Mouse (Mus musculus) midbrain, embryonic 13.5 days (tissue): Measurements from ENCODE around the gene Mrps31. TPM values are rescaled to one million over a fixed set of nuclear protein-coding genes. Genes with fewer than 3 reads are reported as not detected.
A peak's percentile ranks its signal among the peaks of the same experiment; 100 is the strongest.

ENCODE experiments used
- ATAC-seq: fragments of 200-750 bp; cut with Nextera tagmentation; 2 replicates; pipeline ENCODE4 v1.8.0; 2017; ENCODE audit warnings: mild to moderate bottlenecking, moderate TSS enrichment, moderate library complexity
- H3K27ac ChIP-seq: fragments of 300-500 bp; sonication (generic); 2 replicates; pipeline ENCODE4 v1.5.1; 2015; ENCODE audit warnings: inconsistent platforms, mild to moderate bottlenecking, moderate library complexity
- H3K27me3 ChIP-seq: fragments of 300-500 bp; sonication (generic); 2 replicates; pipeline ENCODE4 v1.6.1; 2015; ENCODE audit warnings: mild to moderate bottlenecking, inconsistent platforms
- H3K36me3 ChIP-seq: fragments of 300-500 bp; sonication (generic); 2 replicates; pipeline ENCODE4 v1.6.1; 2015; ENCODE audit warnings: mild to moderate bottlenecking, inconsistent platforms
- H3K4me1 ChIP-seq: fragments of 300-500 bp; sonication (generic); replicated peaks from 2 replicates; pipeline ENCODE4 v1.6.1; 2015; ENCODE audit warnings: inconsistent platforms
- H3K4me2 ChIP-seq: fragments of 300-500 bp; sonication (generic); replicated peaks from 2 replicates; pipeline ENCODE4 v1.6.1; 2015; ENCODE audit warnings: moderate library complexity, mild to moderate bottlenecking, inconsistent platforms
- H3K4me3 ChIP-seq: fragments of 300-500 bp; sonication (generic); replicated peaks from 2 replicates; pipeline ENCODE4 v1.5.1; 2015; ENCODE audit warnings: mild to moderate bottlenecking, inconsistent platforms
- H3K9ac ChIP-seq: fragments of 300-500 bp; sonication (generic); replicated peaks from 2 replicates; pipeline ENCODE4 v1.6.1; 2015; ENCODE audit warnings: mild to moderate bottlenecking, inconsistent platforms
- H3K9me3 ChIP-seq: fragments of 300-500 bp; sonication (generic); 2 replicates; pipeline ENCODE4 v1.6.1; 2016; ENCODE audit warnings: mild to moderate bottlenecking, inconsistent platforms
- WGBS: fragments of 180-500 bp; shearing (Covaris S2); methylation state at CpG from one replicate; pipeline ENCODE4 v1.1.7; 2015; 5-methylcytosine and 5-hydroxymethylcytosine counted together
- polyA plus RNA-seq: library from polyadenylated mRNA; unstranded; fragments of >200 nt; fragmentation: Nextera tagmentation; extraction: Ambion mirVana; gene quantifications from 2 replicates; pipeline ENCODE4 v1.2.1, GENCODE M21; 2015

Gene Mrps31
- 36.7 and 36.8 TPM in 2 replicates for polyA plus RNA-seq

- H3K27me3 ChIP-seq: no peaks in the 10 kb centered on the region
- ATAC-seq: peak; percentile 94
- H3K27ac ChIP-seq: peak within 1 kb of the TSS; percentile 83
- whole genome bisulfite sequencing: under 1% methylated on average over 25 of the region's 25 CpGs
- peak within 1 kb of the TSS; percentile 83 for H3K9ac ChIP-seq
- H3K4me2 ChIP-seq: peak within 1 kb of the TSS; percentile 71
- H3K9me3 ChIP-seq: no peaks in the 10 kb centered on the region
- H3K4me1 ChIP-seq: peaks cover 16% of the 10 kb centered on the region
- peak within 1 kb of the TSS; percentile 71 for H3K4me3 ChIP-seq
- H3K36me3 ChIP-seq: peaks cover 9% of the 10 kb centered on the region
These were observed at the start of gene Mrps31 for GRCm38 (mm10) chr8:22411282-22411702. Gene Mrps31, plus strand, starts transcription at chr8:22411361.

- Histone ChIP-seq H3K27ac (no peak overlapping the region), H3K9ac (no peak overlapping the region), H3K4me2 (no peak overlapping the region), H3K27me3 (no peaks in the 10 kb centered on the region), H3K36me3 (peaks cover 13% of the 10 kb centered on the region), H3K4me1 (no peaks in the 10 kb centered on the region), H3K4me3 (no peak overlapping the region), H3K9me3 (no peaks in the 10 kb centered on the region)
- no peak for ATAC-seq
- WGBS: 94% methylated on average over 5 of the region's 5 CpGs
These were observed 34.9 kb upstream of the Mrps31 start for GRCm38 (mm10) chr8:22376311-22376710.

GRCm38 (mm10) chr8:22376903-22377302 is 34.3 kb upstream of the Mrps31 start:
- ATAC-seq: peak; percentile 83
- no peak overlapping the region for H3K9ac ChIP-seq
- peaks cover 19% of the 10 kb centered on the region for H3K36me3 ChIP-seq
- no peaks in the 10 kb centered on the region for H3K4me1 ChIP-seq
- no peak overlapping the region for H3K27ac ChIP-seq
- no peak overlapping the region for H3K4me2 ChIP-seq
- H3K9me3 ChIP-seq: no peaks in the 10 kb centered on the region
- H3K4me3 ChIP-seq: no peak overlapping the region
- WGBS: 47% methylated on average over 5 of the region's 5 CpGs
- H3K27me3 ChIP-seq: no peaks in the 10 kb centered on the region

GRCm38 (mm10) chr8:22380934-22381333 is 30.2 kb upstream of the Mrps31 start:
- H3K4me1 ChIP-seq: no peaks in the 10 kb centered on the region
- H3K36me3 ChIP-seq: peaks cover 32% of the 10 kb centered on the region
- H3K27me3 ChIP-seq: no peaks in the 10 kb centered on the region
- no peak overlapping the region for H3K4me3 ChIP-seq
- no peak overlapping the region for H3K4me2 ChIP-seq
- no peaks in the 10 kb centered on the region for H3K9me3 ChIP-seq
- WGBS: 94% methylated on average over 11 of the region's 11 CpGs
- no peak for ATAC-seq
- no peak overlapping the region for H3K27ac ChIP-seq
- no peak overlapping the region for H3K9ac ChIP-seq

GRCm38 (mm10) chr8:22382824-22383595 is 28.2 kb upstream of the Mrps31 start:
- whole genome bisulfite sequencing: 88% methylated on average over 19 of the region's 19 CpGs
- Histone ChIP-seq H3K9ac (no peak overlapping the region), H3K4me1 (no peaks in the 10 kb centered on the region), H3K9me3 (no peaks in the 10 kb centered on the region), H3K4me2 (no peak overlapping the region), H3K27me3 (no peaks in the 10 kb centered on the region), H3K4me3 (no peak overlapping the region), H3K36me3 (peaks cover 36% of the 10 kb centered on the region), H3K27ac (no peak overlapping the region)
- ATAC-seq: no peak

GRCm38 (mm10) chr8:22385158-22385557 is 26.0 kb upstream of the Mrps31 start:
- Histone ChIP-seq H3K36me3 (peaks cover 49% of the 10 kb centered on the region), H3K27me3 (no peaks in the 10 kb centered on the region), H3K4me2 (no peak overlapping the region), H3K27ac (no peak overlapping the region), H3K4me3 (no peak overlapping the region), H3K9me3 (no peaks in the 10 kb centered on the region), H3K9ac (no peak overlapping the region), H3K4me1 (no peaks in the 10 kb centered on the region)
- ATAC-seq: no peak
- 90% methylated on average over 6 of the region's 6 CpGs for WGBS

- no peak for ATAC-seq
- 83% methylated on average over 10 of the region's 10 CpGs for WGBS
- no peak overlapping the region for H3K27ac ChIP-seq
- no peaks in the 10 kb centered on the region for H3K9me3 ChIP-seq
- no peaks in the 10 kb centered on the region for H3K4me1 ChIP-seq
- peaks cover 25% of the 10 kb centered on the region for H3K36me3 ChIP-seq
- H3K9ac ChIP-seq: no peak overlapping the region
- no peaks in the 10 kb centered on the region for H3K27me3 ChIP-seq
- H3K4me3 ChIP-seq: no peak overlapping the region
- no peak overlapping the region for H3K4me2 ChIP-seq
These were observed 21.3 kb upstream of the Mrps31 start for GRCm38 (mm10) chr8:22389874-22390273.

- H3K27ac ChIP-seq: no peak overlapping the region
- H3K4me1 ChIP-seq: no peaks in the 10 kb centered on the region
- H3K4me3 ChIP-seq: no peak overlapping the region
- no peaks in the 10 kb centered on the region for H3K9me3 ChIP-seq
- H3K27me3 ChIP-seq: no peaks in the 10 kb centered on the region
- no peak for ATAC-seq
- WGBS: 92% methylated on average over 8 of the region's 8 CpGs
- H3K4me2 ChIP-seq: no peak overlapping the region
- no peak overlapping the region for H3K9ac ChIP-seq
- H3K36me3 ChIP-seq: peaks cover 25% of the 10 kb centered on the region
These were observed 20.2 kb upstream of the Mrps31 start for GRCm38 (mm10) chr8:22390766-22391463.

- H3K27me3 ChIP-seq: no peaks in the 10 kb centered on the region
- H3K4me2 ChIP-seq: no peak overlapping the region
- peaks cover 11% of the 10 kb centered on the region for H3K4me1 ChIP-seq
- 93% methylated on average over 4 of the region's 4 CpGs for WGBS
- ATAC-seq: no peak
- H3K36me3 ChIP-seq: peaks cover 9% of the 10 kb centered on the region; the same call in 1 of the 2 replicates
- no peak overlapping the region for H3K4me3 ChIP-seq
- no peaks in the 10 kb centered on the region for H3K9me3 ChIP-seq
- H3K9ac ChIP-seq: no peak overlapping the region
- no peak overlapping the region for H3K27ac ChIP-seq
These were observed 16.7 kb upstream of the Mrps31 start for GRCm38 (mm10) chr8:22394471-22394870.

GRCm38 (mm10) chr8:22395256-22395655 is 15.9 kb upstream of the Mrps31 start:
- Histone ChIP-seq H3K4me2 (no peak overlapping the region), H3K9ac (no peak overlapping the region), H3K27ac (no peak overlapping the region), H3K4me1 (peaks cover 11% of the 10 kb centered on the region), H3K4me3 (no peak overlapping the region), H3K27me3 (no peaks in the 10 kb centered on the region), H3K36me3 (peaks cover 5% of the 10 kb centered on the region; the same call in 1 of the 2 replicates), H3K9me3 (no peaks in the 10 kb centered on the region)
- WGBS: 93% methylated on average over 8 of the region's 8 CpGs
- ATAC-seq: no peak

GRCm38 (mm10) chr8:22397811-22398141 is 13.4 kb upstream of the Mrps31 start:
- Histone ChIP-seq H3K27ac (peak overlapping the region; percentile 67), H3K4me1 (peaks cover 11% of the 10 kb centered on the region), H3K9me3 (no peaks in the 10 kb centered on the region), H3K4me2 (peak overlapping the region; percentile 83), H3K27me3 (no peaks in the 10 kb centered on the region), H3K9ac (peak overlapping the region; percentile 79), H3K4me3 (peak overlapping the region; percentile 72), H3K36me3 (no peaks in the 10 kb centered on the region)
- under 1% methylated on average over 13 of the region's 13 CpGs for WGBS
- ATAC-seq: no peak

GRCm38 (mm10) chr8:22398142-22398951 is 12.8 kb upstream of the Mrps31 start, which contains the start of gene Slc25a15:
Gene Slc25a15, minus strand, starts transcription at chr8:22398597.
- WGBS: under 1% methylated on average over 67 of the region's 77 CpGs
- Histone ChIP-seq H3K4me2 (peak within 1 kb of the TSS; percentile 83), H3K27ac (peak within 1 kb of the TSS; percentile 67)

More at GRCm38 (mm10) chr8:22398142-22398951, 12.8 kb upstream of the Mrps31 start, which contains the start of gene Slc25a15:
- H3K4me3 ChIP-seq: peak within 1 kb of the TSS; percentile 72
- H3K9ac ChIP-seq: peak within 1 kb of the TSS; percentile 79
- H3K9me3 ChIP-seq: no peaks in the 10 kb centered on the region
- H3K27me3 ChIP-seq: no peaks in the 10 kb centered on the region
- peak; percentile 94 for ATAC-seq
- peaks cover 11% of the 10 kb centered on the region for H3K4me1 ChIP-seq
- H3K36me3 ChIP-seq: no peaks in the 10 kb centered on the region
